Mouse (Mus musculus) ovary, postnatal 10 days (tissue): Measurements from ENCODE around the gene Cfap20.

Experiments used
- DNase-seq: peaks from one replicate; pipeline ENCODE4 v3.0.0; 2022; ENCODE audit warnings: low spot score

Gene Cfap20

GRCm38 (mm10) chr8:95434686-95435439 is at the start of gene Cfap20:
TSS of gene Cfap20 (minus strand) at chr8:95434869.
- DNase-seq, result peak; percentile 93

DNA sequence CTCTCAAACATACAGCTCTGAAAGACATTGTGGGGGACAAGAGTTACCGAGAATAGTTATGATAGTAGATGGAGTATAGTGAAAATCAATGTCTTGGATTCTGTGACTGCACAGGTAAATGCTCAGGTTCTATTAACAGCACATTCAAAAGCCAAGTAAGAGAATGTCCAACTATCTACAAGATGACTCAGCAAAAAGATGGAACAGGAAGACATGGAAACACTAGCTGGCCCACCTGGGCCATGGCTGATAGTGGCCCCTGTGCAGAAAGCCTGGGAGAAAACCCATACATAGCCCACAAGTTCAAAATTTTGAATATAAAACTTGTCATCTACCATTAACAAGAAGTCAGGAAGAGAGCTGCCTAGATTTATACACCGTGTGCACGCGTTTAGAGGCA is 35.3 kb upstream of the Cfap20 start:
- DNase-seq, result no peak

- DNase-seq, result no peak
These were observed 34.3 kb upstream of the Cfap20 start for GRCm38 (mm10) chr8:95468995-95469394.

GRCm38 (mm10) chr8:95466543-95466942 is 31.9 kb upstream of the Cfap20 start:
- DNase-seq, result no peak

- DNase-seq, result no peak
These were observed 17.8 kb upstream of the Cfap20 start for GRCm38 (mm10) chr8:95452518-95452917.

DNA sequence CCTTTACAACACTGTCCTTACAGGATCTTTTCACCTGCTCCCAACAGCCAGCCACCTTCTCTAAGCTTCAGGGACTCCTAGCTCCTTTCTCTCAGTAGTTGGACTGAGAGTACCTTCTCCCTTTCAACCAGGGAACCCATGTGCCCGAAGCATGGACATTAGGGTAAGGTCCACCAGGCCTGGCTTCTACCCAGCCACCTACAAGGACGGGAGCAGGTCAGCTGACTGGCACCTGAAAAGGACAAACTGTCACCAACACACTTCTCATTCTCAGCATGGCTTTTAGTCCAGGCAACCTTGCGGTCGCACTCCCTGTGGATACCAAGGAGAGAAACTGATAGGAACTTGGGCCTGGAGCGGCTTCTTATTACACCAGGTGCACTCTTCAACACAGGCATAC is 15.6 kb upstream of the Cfap20 start:
- no peak for DNase-seq

- DNase-seq, result no peak
These were observed 13.0 kb upstream of the Cfap20 start for GRCm38 (mm10) chr8:95447661-95448060.

DNA sequence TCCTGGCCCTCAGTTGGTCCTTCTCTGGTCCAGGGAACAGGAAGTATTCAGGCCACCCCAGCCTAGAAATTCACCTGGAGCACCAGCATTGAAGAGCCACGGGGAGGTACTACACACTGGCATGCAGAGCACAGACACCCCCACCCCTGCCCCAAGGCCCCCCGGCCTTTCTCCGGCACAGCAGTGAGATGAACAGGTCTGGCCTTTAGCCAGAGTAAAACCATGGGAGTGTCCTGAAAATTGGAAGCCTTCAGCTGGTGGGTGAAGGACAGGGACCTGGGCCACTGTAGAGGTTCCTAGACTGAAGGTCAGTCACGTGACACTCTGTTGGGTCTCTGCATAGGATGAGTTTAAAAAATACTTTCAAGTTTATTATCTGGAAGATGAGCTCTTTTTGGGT is 10.4 kb upstream of the Cfap20 start:
- DNase-seq, result no peak

GRCm38 (mm10) chr8:95441491-95442039 is 6.9 kb upstream of the Cfap20 start:
- no peak for DNase-seq

DNA sequence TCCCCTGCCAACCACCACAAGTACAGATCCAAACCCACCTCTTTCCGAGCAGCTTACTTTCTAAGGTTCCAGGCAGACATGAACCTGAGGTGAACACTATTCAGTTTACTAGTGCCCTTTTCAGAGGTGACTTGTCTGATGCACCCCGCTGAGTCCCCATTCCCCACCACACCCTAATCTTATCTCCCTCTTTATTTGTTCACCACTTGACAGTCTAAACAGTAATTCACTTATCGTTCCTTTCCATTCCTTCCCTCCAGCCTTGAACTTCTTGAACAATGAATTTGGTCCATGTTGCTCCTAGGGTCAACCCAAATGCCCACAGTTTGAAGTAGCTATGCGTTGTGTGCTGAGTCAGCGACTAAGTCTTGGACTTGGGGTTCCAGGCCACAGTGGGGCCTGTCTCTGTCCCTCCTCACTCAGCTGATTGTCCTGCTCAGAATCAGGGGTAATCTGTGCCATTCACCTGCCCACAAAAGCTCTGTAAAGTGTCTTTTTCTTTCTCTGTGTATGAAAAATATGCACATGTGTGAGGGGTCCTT is 5.6 kb upstream of the Cfap20 start:
- DNase-seq, result no peak

GRCm38 (mm10) chr8:95439421-95439820 is 4.8 kb upstream of the Cfap20 start:
- no peak for DNase-seq

GRCm38 (mm10) chr8:95437341-95437992 is 2.8 kb upstream of the Cfap20 start:
- DNase-seq, result no peak

DNA sequence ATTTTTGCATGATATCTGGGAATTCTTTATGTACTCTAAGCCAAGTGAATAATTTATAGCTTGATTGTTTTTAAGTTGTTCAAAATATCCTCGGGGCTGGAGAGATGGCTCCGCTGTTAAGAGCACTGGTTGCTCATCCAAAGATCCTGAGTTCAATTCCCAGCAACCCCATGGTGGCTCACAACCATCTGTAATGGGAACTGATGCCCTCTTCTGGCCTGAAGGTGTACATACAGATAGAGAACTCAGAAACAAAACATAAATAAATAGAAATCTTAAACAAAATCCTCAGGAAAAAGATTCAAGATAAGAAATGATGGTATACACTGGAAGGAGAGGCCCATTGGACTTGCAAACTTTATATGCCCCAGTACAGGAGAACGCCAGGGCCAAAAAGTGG is 1.3 kb upstream of the Cfap20 start:
- no peak for DNase-seq

DNA sequence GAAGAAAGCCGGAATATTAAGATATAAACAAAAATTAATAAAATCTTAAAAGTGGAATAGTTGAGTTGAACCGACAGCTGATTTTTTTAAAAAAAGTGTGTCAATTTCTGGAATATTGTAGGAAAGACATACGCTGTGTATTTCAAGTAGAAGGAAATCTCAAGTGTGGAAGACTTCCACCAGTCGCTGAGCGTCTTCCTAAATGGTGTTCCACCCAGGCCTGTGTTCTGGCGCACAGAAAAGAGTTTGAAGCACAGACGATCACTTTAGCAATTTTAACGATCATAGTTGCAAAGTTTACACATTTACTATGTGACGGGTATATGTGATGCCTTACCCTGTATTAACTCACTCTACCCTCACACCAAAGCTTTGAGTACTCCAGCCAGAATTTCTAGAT is 802 bp upstream of the Cfap20 start:
- no peak for DNase-seq

DNA sequence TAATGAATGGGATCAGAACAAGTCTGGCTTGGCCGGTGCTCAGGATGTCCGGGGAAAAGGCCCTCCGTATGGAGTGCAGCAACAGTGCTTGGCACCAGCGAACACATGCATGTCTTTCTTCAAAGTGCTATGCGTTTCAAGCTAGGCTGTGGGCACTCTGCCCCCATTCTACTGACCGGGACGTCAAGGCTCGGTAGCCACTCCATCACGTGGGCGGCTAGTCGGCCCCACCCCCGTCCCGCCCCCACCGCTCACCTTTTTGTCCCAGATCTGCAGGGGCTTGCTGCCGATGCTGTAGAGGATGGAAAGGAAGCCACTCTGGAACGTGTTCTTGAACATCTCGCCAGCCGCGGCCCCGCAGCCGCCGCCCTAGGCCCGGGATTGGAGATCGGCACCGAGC is 436 bp downstream of the Cfap20 start:
- DNase-seq, result no peak

DNA sequence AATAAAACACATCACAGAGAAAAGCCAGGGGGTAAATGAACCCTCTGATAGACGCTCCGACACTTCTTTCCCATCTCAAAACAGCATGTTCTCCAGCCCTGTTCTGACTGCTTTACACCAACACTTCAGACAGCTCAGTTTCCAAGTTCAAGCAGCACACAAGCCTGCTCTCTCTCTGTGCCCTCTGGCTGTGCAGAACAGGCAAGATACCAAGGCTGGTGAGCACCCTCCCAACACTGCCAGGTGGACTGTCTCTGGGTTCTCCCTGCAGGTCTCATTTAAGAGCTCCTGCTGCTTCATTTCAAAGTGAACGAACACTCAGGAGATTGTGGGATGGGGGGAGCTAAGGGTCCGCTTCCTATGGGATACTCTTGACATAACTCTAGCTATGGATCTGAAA is 1.5 kb downstream of the Cfap20 start:
- DNase-seq, result no peak

GRCm38 (mm10) chr8:95432471-95432870 is 2.2 kb downstream of the Cfap20 start:
- DNase-seq, result no peak

DNA sequence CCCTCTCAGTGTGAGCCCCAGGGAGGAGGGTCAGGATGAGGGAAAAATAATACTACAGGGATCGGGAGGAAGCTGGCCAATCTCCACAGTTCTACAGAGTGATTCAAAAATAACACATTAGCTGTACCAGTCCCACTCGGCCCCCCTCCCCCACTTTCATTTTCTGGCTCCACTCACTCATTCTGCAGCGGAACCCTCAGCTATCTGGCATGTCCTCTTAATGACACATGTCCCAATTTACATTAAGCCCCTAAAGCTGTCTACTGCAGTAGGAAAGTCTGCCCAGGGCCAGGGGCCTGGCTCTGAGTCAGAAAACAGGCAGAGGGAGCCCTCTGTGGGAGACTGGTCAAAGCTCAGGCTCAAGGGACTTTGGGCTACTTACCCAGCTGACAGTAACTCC is 4.7 kb downstream of the Cfap20 start:
- no peak for DNase-seq

DNA sequence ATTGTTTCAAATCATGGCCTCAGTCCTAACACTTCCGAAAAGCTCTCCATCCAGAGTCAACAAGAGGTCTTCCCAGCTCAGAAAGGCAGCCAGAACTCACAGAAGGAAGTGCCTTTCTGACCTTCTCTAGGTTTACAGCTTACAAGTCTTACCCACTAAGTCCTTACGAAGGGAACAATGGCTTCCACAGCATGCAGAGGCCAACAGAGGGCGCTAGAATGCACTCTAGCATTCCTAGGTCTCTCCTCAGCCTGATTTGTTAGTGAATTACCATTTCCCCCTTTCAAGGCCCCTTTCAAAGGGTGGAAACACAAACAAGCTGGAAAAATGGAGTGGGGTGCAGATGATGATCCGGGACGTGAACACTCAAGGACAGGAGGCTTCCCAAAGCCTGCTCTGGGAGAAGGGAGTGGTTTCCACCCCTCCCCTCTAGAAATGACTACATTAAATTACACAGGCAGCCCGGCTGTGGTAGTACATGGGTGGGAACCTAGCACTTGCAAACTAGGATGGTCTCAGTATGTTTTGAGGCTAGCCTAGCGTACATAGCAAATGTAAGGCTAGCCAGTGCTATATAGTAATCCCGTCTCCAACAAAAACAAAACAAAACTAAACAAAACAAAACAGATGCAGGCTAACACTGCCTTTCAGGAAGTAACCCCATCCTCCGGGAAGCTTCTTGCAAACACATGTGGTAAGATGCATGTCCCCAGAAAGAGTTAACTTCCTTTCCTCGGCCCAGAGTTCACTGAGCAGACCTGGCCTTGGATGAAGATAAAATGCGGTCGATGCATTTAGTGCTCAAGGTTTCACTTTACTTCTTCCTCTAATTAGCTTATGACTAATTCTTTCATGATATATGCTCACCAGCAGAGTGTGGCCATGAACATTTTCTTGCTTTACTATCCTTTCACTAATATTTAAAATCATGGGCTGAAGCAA is 6.8 kb downstream of the Cfap20 start:
- DNase-seq, result no peak

GRCm38 (mm10) chr8:95426781-95427281 is 7.8 kb downstream of the Cfap20 start:
- no peak for DNase-seq

DNA sequence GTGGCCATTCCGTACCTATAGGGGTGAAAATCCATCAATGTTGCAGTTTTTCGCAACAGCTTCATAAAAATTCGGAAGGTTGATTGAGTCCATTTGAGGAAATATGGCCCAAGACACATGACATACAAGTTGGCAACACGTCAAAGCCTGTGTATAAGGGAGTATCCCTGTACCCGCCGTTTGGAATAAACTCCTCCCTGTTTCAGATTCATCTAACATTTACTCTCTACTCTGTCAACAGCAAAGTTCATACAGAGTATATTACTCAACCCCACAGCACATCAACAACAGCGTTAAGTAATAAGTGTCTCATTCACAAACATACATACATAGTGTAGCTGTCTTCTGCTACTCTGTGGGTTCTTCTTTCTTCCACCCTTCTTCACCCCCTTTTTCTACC is 10.0 kb downstream of the Cfap20 start:
- no peak for DNase-seq
